Mouse (Mus musculus) ES-E14 (cell line): ENCODE data around the gene Tada3.

Source experiments
- MAFK ChIP-seq: IDR thresholded peaks from 2 replicates; pipeline ENCODE4 v1.6.1; 2014; ENCODE audit warnings: mild to moderate bottlenecking, low read depth, low read length, inconsistent platforms; ENCODE audit not compliant: insufficient read depth
- ZC3H11A ChIP-seq: IDR thresholded peaks from 2 replicates; pipeline ENCODE4 v1.6.1; 2012; ENCODE audit warnings: low read depth, mild to moderate bottlenecking, inconsistent platforms, low read length, borderline replicate concordance
- ZNF384 ChIP-seq: IDR thresholded peaks from 2 replicates; pipeline ENCODE4 v1.6.1; 2012; ENCODE audit warnings: low read depth, low read length, inconsistent platforms

- no peak for TF ChIP-seq ZC3H11A
- no peak for TF ChIP-seq MAFK
- TF ChIP-seq ZNF384 = no peak
These were observed 13.0 kb upstream of the Tada3 start for GRCm38 (mm10) chr6:113390715-113391114.
